Mouse (Mus musculus) embryo, embryonic 11.5 days (tissue): ENCODE measurements at regions not wholly inside any gene's neighbourhood (a gene's known extent, or its start where the extent isn't known, plus 50 kb on each side); places are given as distances from the start of the nearest gene placed in this dataset.
A peak's percentile ranks its signal among the peaks of the same experiment; 100 is the strongest.
"Not testable (repeated sequence)": the region's sequence is repeated elsewhere in the genome, so short reads cannot be mapped to it uniquely, and the experiment has no call there.

Experiments
- DNase-seq: peaks from one replicate; pipeline ENCODE4 v3.0.0-alpha.2; 2012; ENCODE audit warnings: low read depth, low spot score

- no peak for DNase-seq
These were observed 142.3 kb upstream of the Rack1 start for GRCm38 (mm10) chr11:48657851-48658250.

GRCm38 (mm10) chr11:48661641-48662040, 138.5 kb upstream of the Rack1 start:
- no peak for DNase-seq

- no peak for DNase-seq
These were observed 115.3 kb upstream of the Rack1 start for GRCm38 (mm10) chr11:48684781-48685314.

GRCm38 (mm10) chr11:48690070-48690469, 110.1 kb upstream of the Rack1 start:
- DNase-seq: no peak

- DNase-seq: peak; percentile 43
These were observed 103.8 kb upstream of the Rack1 start for GRCm38 (mm10) chr11:48696352-48696751.

GRCm38 (mm10) chr11:48697191-48697590, 102.9 kb upstream of the Rack1 start:
- no peak for DNase-seq

GRCm38 (mm10) chr11:48707192-48707591, 92.9 kb upstream of the Rack1 start:
- no peak for DNase-seq

GRCm38 (mm10) chr11:48710972-48711371, 89.2 kb upstream of the Rack1 start:
- DNase-seq: no peak

GRCm38 (mm10) chr11:48724068-48724467, 76.1 kb upstream of the Rack1 start:
- no peak for DNase-seq

GRCm38 (mm10) chr11:48730826-48731225, 69.3 kb upstream of the Rack1 start:
- not testable (repeated sequence) for DNase-seq

- DNase-seq: no peak
These were observed 53.6 kb upstream of the Rack1 start for GRCm38 (mm10) chr11:48746503-48746902.

GRCm38 (mm10) chr11:48748066-48748465, 52.1 kb upstream of the Rack1 start:
- no peak for DNase-seq
